Mouse (Mus musculus): Measurements from ENCODE around the gene Psmd4. TPM values are rescaled to one million over a fixed set of nuclear protein-coding genes. Genes with fewer than 3 reads are reported as not detected.

Gene Psmd4
- polyA plus RNA-seq, 1 experiment from 2014 or later, result 202 TPM

- DNase-seq, result no peak
- H3K27ac ChIP-seq, result no peak overlapping the region
Measured at GRCm38 (mm10) chr3:95010396-95010795, 32.0 kb downstream of the Psmd4 start.

GRCm38 (mm10) chr3:95007706-95008105, 34.7 kb downstream of the Psmd4 start:
- 79% methylated on average over 9 of the region's 9 CpGs for WGBS (ENCODE audit: insufficient replicate concordance)
- H3K36me3 ChIP-seq, result peaks cover 94% of the 10 kb centered on the region
- H3K4me3 ChIP-seq (replicated peaks), result no peak overlapping the region
- no peak overlapping the region for H3K27ac ChIP-seq
- no peak overlapping the region for H3K9ac ChIP-seq
- DNase-seq (no peak), ATAC-seq (ENCODE audit: low read depth) (no peak)
- H3K9me3 ChIP-seq (replicated peaks), result no peaks in the 10 kb centered on the region
- no peak overlapping the region for H3K4me2 ChIP-seq
- no peaks in the 10 kb centered on the region for H3K27me3 ChIP-seq
- H3K4me1 ChIP-seq (replicated peaks), result peaks cover 45% of the 10 kb centered on the region

More at GRCm38 (mm10) chr3:95010396-95010795, 32.0 kb downstream of the Psmd4 start:
- Histone ChIP-seq H3K4me3 (replicated peaks) (no peak overlapping the region), H3K9ac (no peak overlapping the region), H3K36me3 (peaks cover 69% of the 10 kb centered on the region), H3K27me3 (no peaks in the 10 kb centered on the region), H3K9me3 (replicated peaks) (no peaks in the 10 kb centered on the region), H3K4me1 (replicated peaks) (peaks cover 46% of the 10 kb centered on the region), H3K4me2 (no peak overlapping the region)
- no peak for ATAC-seq (ENCODE audit: low read depth)
- WGBS (ENCODE audit: insufficient replicate concordance), result 80% methylated on average over 7 of the region's 7 CpGs

GRCm38 (mm10) chr3:95005651-95006050, 36.8 kb downstream of the Psmd4 start:
- 81% methylated on average over 3 of the region's 3 CpGs for WGBS (ENCODE audit: insufficient replicate concordance)
- H3K4me3 ChIP-seq (replicated peaks), result no peak overlapping the region
- no peaks in the 10 kb centered on the region for H3K27me3 ChIP-seq
- peaks cover 95% of the 10 kb centered on the region for H3K36me3 ChIP-seq
- ATAC-seq (ENCODE audit: low read depth) (no peak), DNase-seq (no peak)
- H3K9me3 ChIP-seq (replicated peaks), result no peaks in the 10 kb centered on the region
- no peak overlapping the region for H3K9ac ChIP-seq
- H3K4me1 ChIP-seq (replicated peaks), result peaks cover 28% of the 10 kb centered on the region
- no peak overlapping the region for H3K27ac ChIP-seq
- H3K4me2 ChIP-seq, result no peak overlapping the region

- H3K27ac ChIP-seq, result no peak overlapping the region
- H3K4me3 ChIP-seq (replicated peaks), result no peak overlapping the region
- no peak overlapping the region for H3K4me2 ChIP-seq
- H3K9ac ChIP-seq, result no peak overlapping the region
- no peaks in the 10 kb centered on the region for H3K9me3 ChIP-seq (replicated peaks)
- no peaks in the 10 kb centered on the region for H3K27me3 ChIP-seq
- H3K36me3 ChIP-seq, result peaks cover 92% of the 10 kb centered on the region
- peaks cover 20% of the 10 kb centered on the region for H3K4me1 ChIP-seq (replicated peaks)
- no peak for ATAC-seq (ENCODE audit: low read depth)
- no peak for DNase-seq
Measured at GRCm38 (mm10) chr3:95003273-95003672, 39.1 kb downstream of the Psmd4 start.

- ATAC-seq (ENCODE audit: low read depth), result no peak
- no peak overlapping the region for H3K27ac ChIP-seq
Measured at GRCm38 (mm10) chr3:95002569-95002968, 39.8 kb downstream of the Psmd4 start.

GRCm38 (mm10) chr3:94996946-94997345, 45.5 kb downstream of the Psmd4 start:
- H3K36me3 ChIP-seq, result peaks cover 90% of the 10 kb centered on the region
- no peak overlapping the region for H3K4me2 ChIP-seq
- no peak overlapping the region for H3K4me3 ChIP-seq (replicated peaks)
- no peaks in the 10 kb centered on the region for H3K27me3 ChIP-seq
- ATAC-seq (ENCODE audit: low read depth) (no peak), DNase-seq (peak; percentile 60)
- H3K9me3 ChIP-seq (replicated peaks), result no peaks in the 10 kb centered on the region
- H3K27ac ChIP-seq, result no peak overlapping the region
- H3K4me1 ChIP-seq (replicated peaks), result peaks cover 4% of the 10 kb centered on the region; the same call in 1 of the 2 replicates
- 20% methylated on average over 2 of the region's 2 CpGs for WGBS (ENCODE audit: insufficient replicate concordance)
- no peak overlapping the region for H3K9ac ChIP-seq

More at GRCm38 (mm10) chr3:95002569-95002968, 39.8 kb downstream of the Psmd4 start:
- no peaks in the 10 kb centered on the region for H3K27me3 ChIP-seq
- no peak overlapping the region for H3K4me3 ChIP-seq (replicated peaks)
- no peak overlapping the region for H3K4me2 ChIP-seq
- no peaks in the 10 kb centered on the region for H3K9me3 ChIP-seq (replicated peaks)
- peaks cover 20% of the 10 kb centered on the region for H3K4me1 ChIP-seq (replicated peaks)
- H3K9ac ChIP-seq, result no peak overlapping the region
- H3K36me3 ChIP-seq, result peaks cover 89% of the 10 kb centered on the region
- 78% methylated on average over 4 of the region's 4 CpGs for WGBS (ENCODE audit: insufficient replicate concordance)
- DNase-seq, result no peak

- ATAC-seq (ENCODE audit: low read depth) (no peak), DNase-seq (no peak)
- no peaks in the 10 kb centered on the region for H3K9me3 ChIP-seq (replicated peaks)
- H3K4me2 ChIP-seq, result no peak overlapping the region
- H3K9ac ChIP-seq, result no peak overlapping the region
- H3K36me3 ChIP-seq, result peaks cover 60% of the 10 kb centered on the region
- H3K4me1 ChIP-seq (replicated peaks), result peaks cover 35% of the 10 kb centered on the region
- H3K27ac ChIP-seq, result 0 out of 2 replicates have a peak overlapping the region, but pooled peaks have one; percentile 12
- H3K4me3 ChIP-seq (replicated peaks), result no peak overlapping the region
- H3K27me3 ChIP-seq, result no peaks in the 10 kb centered on the region
- 75% methylated on average over 9 of the region's 9 CpGs for WGBS (ENCODE audit: insufficient replicate concordance)
Measured at GRCm38 (mm10) chr3:94989159-94989761, 53.2 kb downstream of the Psmd4 start.

- DNase-seq (peak; percentile 48), ATAC-seq (ENCODE audit: low read depth) (peak; percentile 89)
- peak overlapping the region; percentile 15 for H3K27ac ChIP-seq
- no peaks in the 10 kb centered on the region for H3K27me3 ChIP-seq
- H3K4me3 ChIP-seq (replicated peaks), result no peak overlapping the region
- peaks cover 35% of the 10 kb centered on the region for H3K4me1 ChIP-seq (replicated peaks)
- H3K9ac ChIP-seq, result no peak overlapping the region
- no peaks in the 10 kb centered on the region for H3K9me3 ChIP-seq (replicated peaks)
- no peak overlapping the region for H3K4me2 ChIP-seq
- peaks cover 54% of the 10 kb centered on the region for H3K36me3 ChIP-seq
Measured at GRCm38 (mm10) chr3:94987578-94987977, 54.8 kb downstream of the Psmd4 start.

- no peak overlapping the region for H3K4me3 ChIP-seq (replicated peaks)
- no peak overlapping the region for H3K4me2 ChIP-seq
- no peaks in the 10 kb centered on the region for H3K27me3 ChIP-seq
- H3K9ac ChIP-seq, result no peak overlapping the region
- whole genome bisulfite sequencing (ENCODE audit: insufficient replicate concordance), result 93% methylated on average over 2 of the region's 2 CpGs
- H3K4me1 ChIP-seq (replicated peaks), result peaks cover 35% of the 10 kb centered on the region
- no peak overlapping the region for H3K27ac ChIP-seq
- no peak for ATAC-seq (ENCODE audit: low read depth)
- H3K9me3 ChIP-seq (replicated peaks), result no peaks in the 10 kb centered on the region
- peaks cover 51% of the 10 kb centered on the region for H3K36me3 ChIP-seq
- no peak for DNase-seq
Measured at GRCm38 (mm10) chr3:94985513-94985912, 56.9 kb downstream of the Psmd4 start.

GRCm38 (mm10) chr3:94984312-94984711, 58.1 kb downstream of the Psmd4 start:
- ATAC-seq (ENCODE audit: low read depth) (no peak), DNase-seq (no peak)
- Histone ChIP-seq H3K4me2 (no peak overlapping the region), H3K4me3 (replicated peaks) (no peak overlapping the region), H3K27me3 (no peaks in the 10 kb centered on the region), H3K9me3 (replicated peaks) (no peaks in the 10 kb centered on the region), H3K27ac (no peak overlapping the region), H3K36me3 (peaks cover 43% of the 10 kb centered on the region), H3K4me1 (replicated peaks) (peaks cover 33% of the 10 kb centered on the region), H3K9ac (no peak overlapping the region)
- 83% methylated on average over 11 of the region's 11 CpGs for WGBS (ENCODE audit: insufficient replicate concordance)

Measured in liver, embryonic 13.5 days (tissue).